Mouse (Mus musculus) T-helper 17 cell (primary cell): Measurements from ENCODE around the gene Serpinb6b.

ENCODE experiments used
- in situ Hi-C, 2 experiments: fragments of 300-600 bp; cut with MboI, MseI; formaldehyde crosslinking; loops; 1 replicate in 1 of 2; 2 replicates in 1 of 2; pipeline ENCODE4 v1.15.1; 2025; ENCODE audit warnings: high pct_unique_total_duplicates in 2 of 2

The Serpinb6b gene

GRCm38 (mm10) chr13:33028146-33028545 is 63.1 kb downstream of the Serpinb6b start:
- in situ Hi-C loops: no loop called here

DNA sequence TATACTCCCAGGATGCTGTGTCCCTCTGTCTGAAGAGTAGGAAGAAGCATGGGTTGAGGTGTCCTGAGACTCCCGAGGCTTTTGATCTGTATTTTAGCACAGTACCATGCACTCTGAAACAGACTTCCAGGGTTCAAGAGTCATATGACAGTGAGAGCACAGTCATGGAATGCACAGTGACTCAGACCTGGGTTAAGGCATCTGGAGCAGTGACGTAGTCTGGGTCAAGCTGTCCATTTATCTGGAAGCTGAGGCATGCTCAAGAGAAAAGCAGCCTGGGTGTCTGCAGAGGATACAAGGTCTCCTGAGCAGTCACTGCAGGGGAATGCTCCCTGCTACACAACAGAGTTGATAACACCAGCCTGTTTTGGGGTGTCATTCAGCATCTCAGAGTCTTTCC is 63.5 kb downstream of the Serpinb6b start:
- in situ Hi-C loops: no loop called here
